Mouse (Mus musculus) limb, embryonic 14.5 days (tissue): ENCODE results near the gene Tmem132b. TPM values are rescaled to one million over a fixed set of nuclear protein-coding genes. Genes with fewer than 3 reads are reported as not detected.

ENCODE experiments used
- ATAC-seq: fragments of 200-750 bp; cut with Nextera tagmentation; 2 replicates; pipeline ENCODE4 v1.8.0; 2017; ENCODE audit warnings: low read depth, moderate number of reproducible peaks, moderate TSS enrichment; ENCODE audit not compliant: low FRiP score
- DNase-seq: peaks from one replicate; pipeline ENCODE4 v3.0.0-alpha.2; 2015; ENCODE audit warnings: low spot score
- H3K27ac ChIP-seq: fragments of 300-500 bp; sonication (generic); replicated peaks from 2 replicates; pipeline ENCODE4 v1.5.1; 2014; ENCODE audit warnings: low read depth, mild to moderate bottlenecking, low read length, moderate library complexity, mixed read lengths
- H3K27me3 ChIP-seq: fragments of 300-500 bp; sonication (generic); 2 replicates; pipeline ENCODE4 v1.6.1; 2014; ENCODE audit warnings: low read length, mixed read lengths; ENCODE audit not compliant: control insufficient read depth, insufficient read depth
- H3K36me3 ChIP-seq: fragments of 300-500 bp; sonication (generic); 2 replicates; pipeline ENCODE4 v1.6.1; 2014; ENCODE audit warnings: mild to moderate bottlenecking, low read length, moderate library complexity, mixed read lengths; ENCODE audit not compliant: control insufficient read depth, insufficient read depth
- H3K4me1 ChIP-seq: fragments of 300-500 bp; sonication (generic); 2 replicates; pipeline ENCODE4 v1.6.1; 2014; ENCODE audit warnings: antibody characterized with exemption, low read length, mixed read lengths; ENCODE audit not compliant: control insufficient read depth, insufficient read depth
- H3K4me2 ChIP-seq: fragments of 300-500 bp; sonication (generic); replicated peaks from 2 replicates; pipeline ENCODE4 v1.6.1; 2014; ENCODE audit warnings: low read depth, mild to moderate bottlenecking, low read length, moderate library complexity; ENCODE audit not compliant: severe bottlenecking
- H3K4me3 ChIP-seq: fragments of 300-500 bp; sonication (generic); replicated peaks from 2 replicates; pipeline ENCODE4 v1.5.1; 2014; ENCODE audit warnings: low read length
- H3K9ac ChIP-seq: fragments of 300-500 bp; sonication (generic); 2 replicates; pipeline ENCODE4 v1.6.1; 2014; ENCODE audit warnings: mild to moderate bottlenecking, low read depth, low read length, moderate library complexity; ENCODE audit not compliant: severe bottlenecking
- H3K9me3 ChIP-seq: fragments of 300-500 bp; sonication (generic); 2 replicates; pipeline ENCODE4 v1.6.1; 2016; ENCODE audit warnings: low read length; ENCODE audit not compliant: control insufficient read depth
- POLR2A ChIP-seq: fragments of 200-500 bp; IDR thresholded peaks from 2 replicates; pipeline ENCODE4 v1.8.0; 2012; ENCODE audit warnings: inconsistent platforms, mild to moderate bottlenecking, moderate library complexity, borderline replicate concordance; ENCODE audit not compliant: insufficient read depth, insufficient read length; ENCODE audit errors: extremely low read depth
- WGBS: fragments of 180-500 bp; shearing (Covaris S2); extraction: QIAGEN DNeasy Blood & Tissue Kit; methylation state at CpG from one replicate; pipeline ENCODE4 v1.1.7; 2014; 5-methylcytosine and 5-hydroxymethylcytosine counted together
- polyA plus RNA-seq, 2 experiments: library from polyadenylated mRNA; depleted of rRNA in 1 of 2; stranded (reverse) in 1 of 2; unstranded in 1 of 2; fragments of >200 nt; fragmentation: Nextera tagmentation in 1 of 2; extraction: Ambion mirVana in 1 of 2; gene quantifications; 2 replicates each; pipeline versions ENCODE4 v1.2.1 to v1.2.3; 2012 to 2014

Gene Tmem132b
- polyA plus RNA-seq, 2 experiments = 0.28 to 0.36 TPM

GRCm38 (mm10) chr5:125641531-125642147, 110.1 kb downstream of the Tmem132b start:
- 71% methylated on average over 18 of the region's 18 CpGs for WGBS
- Histone ChIP-seq H3K36me3 (no peaks in the 10 kb centered on the region), H3K4me1 (no peaks in the 10 kb centered on the region), H3K9me3 (no peaks in the 10 kb centered on the region), H3K9ac (no peak overlapping the region), H3K4me3 (no peak overlapping the region), H3K27ac (no peak overlapping the region), H3K4me2 (no peak overlapping the region), H3K27me3 (no peaks in the 10 kb centered on the region)
- no peak for DNase-seq
- no peak for ATAC-seq
- TF ChIP-seq POLR2A = no peak

GRCm38 (mm10) chr5:125648236-125648635, 116.7 kb downstream of the Tmem132b start:
- WGBS = 84% methylated on average over 6 of the region's 6 CpGs
- H3K4me3 ChIP-seq = no peak overlapping the region
- no peaks in the 10 kb centered on the region for H3K9me3 ChIP-seq
- no peaks in the 10 kb centered on the region for H3K4me1 ChIP-seq
- H3K36me3 ChIP-seq = no peaks in the 10 kb centered on the region
- no peak for TF ChIP-seq POLR2A
- H3K9ac ChIP-seq = no peak overlapping the region
- DNase-seq (no peak), ATAC-seq (no peak)
- H3K27me3 ChIP-seq = no peaks in the 10 kb centered on the region
- H3K27ac ChIP-seq = no peak overlapping the region
- no peak overlapping the region for H3K4me2 ChIP-seq

DNA sequence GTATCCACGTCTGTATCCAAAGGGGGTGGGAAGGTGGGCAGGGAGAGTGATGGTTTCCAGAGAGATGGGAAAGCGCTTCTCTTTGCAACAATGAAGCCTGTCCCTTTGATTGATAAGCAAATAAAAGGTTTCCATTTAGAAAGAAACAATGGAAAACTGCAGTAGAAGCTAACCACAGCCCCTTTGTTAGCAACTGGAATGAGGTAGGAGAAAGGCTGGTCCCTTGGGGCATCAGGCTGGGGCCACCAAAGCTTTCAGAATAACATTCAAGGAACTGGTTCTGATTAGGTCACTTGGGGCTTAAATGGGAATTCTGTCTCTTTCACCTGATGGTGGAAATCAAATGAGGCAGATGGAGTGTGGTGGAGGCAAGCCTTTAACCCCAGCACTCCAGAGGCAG, 118.4 kb downstream of the Tmem132b start:
- no peak for TF ChIP-seq POLR2A
- Histone ChIP-seq H3K4me2 (no peak overlapping the region), H3K36me3 (no peaks in the 10 kb centered on the region), H3K9ac (no peak overlapping the region), H3K4me1 (no peaks in the 10 kb centered on the region), H3K9me3 (no peaks in the 10 kb centered on the region), H3K27ac (no peak overlapping the region), H3K27me3 (no peaks in the 10 kb centered on the region), H3K4me3 (no peak overlapping the region)
- no peak for ATAC-seq
- WGBS = 60% methylated on average over 2 of the region's 2 CpGs
- DNase-seq = no peak

GRCm38 (mm10) chr5:125658101-125658500, 126.5 kb downstream of the Tmem132b start:
- WGBS = 82% methylated on average over 5 of the region's 5 CpGs
- Histone ChIP-seq H3K4me2 (no peak overlapping the region), H3K9me3 (no peaks in the 10 kb centered on the region), H3K4me3 (no peak overlapping the region), H3K9ac (no peak overlapping the region), H3K27ac (no peak overlapping the region), H3K36me3 (no peaks in the 10 kb centered on the region), H3K4me1 (no peaks in the 10 kb centered on the region), H3K27me3 (no peaks in the 10 kb centered on the region)
- no peak for TF ChIP-seq POLR2A
- ATAC-seq (no peak), DNase-seq (no peak)

DNA sequence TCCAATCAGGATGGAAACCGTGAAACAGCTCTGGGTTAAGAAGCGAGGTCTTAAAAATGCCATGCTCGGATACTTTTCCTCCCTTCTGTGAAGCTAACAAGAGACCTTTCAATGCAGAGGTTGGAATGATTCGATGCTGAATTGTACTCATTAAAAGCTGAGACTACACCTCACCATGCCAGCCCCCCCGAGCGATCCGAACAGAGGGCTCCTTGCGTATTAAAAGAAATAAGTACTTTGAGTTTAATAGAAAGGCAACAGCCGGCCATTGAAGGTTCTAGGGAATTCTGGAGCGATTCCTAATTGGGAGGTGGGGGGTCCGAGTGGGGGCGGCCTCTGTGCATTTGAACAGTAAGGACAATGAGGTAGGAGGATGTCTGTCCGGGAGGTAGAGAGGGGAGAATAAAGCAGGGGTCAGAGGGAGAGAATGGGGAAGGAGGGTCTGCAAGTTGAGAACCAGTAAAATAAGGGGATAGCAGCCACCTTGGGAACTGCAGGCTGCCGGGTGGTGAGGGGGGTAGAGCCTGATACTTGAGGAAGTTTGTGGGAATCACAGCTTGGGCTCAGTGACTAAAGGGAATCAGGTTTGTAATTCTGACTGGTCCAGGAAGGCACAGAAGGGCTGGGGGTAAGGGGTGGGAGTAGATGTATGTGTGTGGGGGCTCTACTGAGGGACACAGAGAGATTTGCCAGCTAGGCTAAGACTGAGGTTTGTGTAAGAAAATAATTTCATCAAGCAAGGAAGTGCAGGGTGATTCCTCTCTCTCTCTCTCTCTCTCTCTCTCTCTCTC, 127.6 kb downstream of the Tmem132b start:
- Histone ChIP-seq H3K9me3 (no peaks in the 10 kb centered on the region), H3K27me3 (no peaks in the 10 kb centered on the region), H3K27ac (no peak overlapping the region), H3K9ac (no peak overlapping the region), H3K36me3 (no peaks in the 10 kb centered on the region), H3K4me2 (no peak overlapping the region), H3K4me3 (no peak overlapping the region), H3K4me1 (no peaks in the 10 kb centered on the region)
- 56% methylated on average over 14 of the region's 14 CpGs for WGBS
- TF ChIP-seq POLR2A = no peak
- DNase-seq (no peak), ATAC-seq (no peak)
